Mouse (Mus musculus) mouse trophoblast stem cell (cell line): Measurements from ENCODE around the gene Tenm4.

Experiments
- in situ Hi-C, 2 experiments: fragments of 300-500 bp; cut with MseI, MboI; formaldehyde crosslinking; loops; 2 replicates in 1 of 2; 3 replicates in 1 of 2; pipeline ENCODE4 v1.15.1; 2025

Gene Tenm4

DNA sequence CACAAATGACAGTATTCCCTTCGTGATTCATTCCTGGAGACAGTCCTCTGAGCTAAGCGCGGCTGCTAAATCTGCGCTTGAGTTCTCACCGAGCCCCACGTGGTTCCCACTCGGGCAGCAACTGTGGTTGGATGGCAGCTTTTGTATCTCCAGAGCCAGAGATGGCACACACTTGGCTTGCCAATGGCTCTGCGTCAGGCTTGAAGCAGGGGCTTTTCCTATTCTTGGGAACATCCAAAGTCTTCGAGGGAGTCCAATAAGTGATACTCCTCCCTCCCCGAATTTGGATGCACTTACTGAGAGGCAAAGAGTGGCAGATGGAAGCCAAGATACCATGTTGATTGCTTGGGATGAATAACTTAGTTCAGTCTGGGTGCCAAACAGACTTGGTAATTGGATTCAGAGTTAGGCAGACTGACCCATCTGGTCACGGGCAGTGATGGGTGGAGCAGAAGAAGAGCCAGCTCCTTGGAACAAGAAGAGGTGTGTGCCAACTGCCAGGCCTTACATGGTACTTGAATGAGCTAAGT is 303.6 kb downstream of the Tenm4 start:
- in situ Hi-C loops, result no loop called here

DNA sequence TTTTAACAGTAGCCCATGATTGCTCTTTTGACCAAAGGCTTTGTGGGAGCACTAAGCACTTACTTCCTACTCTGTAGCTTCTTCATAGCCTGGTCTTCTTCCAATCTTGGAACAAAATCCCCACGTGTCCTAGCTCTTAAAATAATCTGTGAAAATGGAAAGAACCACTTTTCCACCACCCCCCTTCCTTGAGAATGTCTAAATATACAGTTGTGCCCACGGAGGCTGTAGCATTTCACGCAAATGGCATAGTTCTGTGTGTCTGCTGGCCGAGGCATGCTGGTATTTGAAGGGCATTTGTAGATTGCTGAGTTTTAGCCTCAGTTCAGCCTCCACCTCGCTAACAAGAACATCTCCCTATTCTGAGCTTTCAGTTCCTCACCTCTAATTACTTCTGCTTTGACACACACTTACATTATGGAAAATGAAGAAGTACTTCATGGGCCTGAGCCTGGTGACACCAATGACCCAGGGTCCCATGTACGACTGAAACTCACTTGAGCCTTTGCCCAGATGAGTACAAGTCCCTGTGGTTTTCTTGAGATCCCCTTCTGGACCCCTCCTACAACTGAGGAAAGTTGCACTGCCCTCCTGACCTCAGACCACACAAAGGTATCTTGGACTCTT is 306.1 kb downstream of the Tenm4 start:
- in situ Hi-C loops, result no loop called here

DNA sequence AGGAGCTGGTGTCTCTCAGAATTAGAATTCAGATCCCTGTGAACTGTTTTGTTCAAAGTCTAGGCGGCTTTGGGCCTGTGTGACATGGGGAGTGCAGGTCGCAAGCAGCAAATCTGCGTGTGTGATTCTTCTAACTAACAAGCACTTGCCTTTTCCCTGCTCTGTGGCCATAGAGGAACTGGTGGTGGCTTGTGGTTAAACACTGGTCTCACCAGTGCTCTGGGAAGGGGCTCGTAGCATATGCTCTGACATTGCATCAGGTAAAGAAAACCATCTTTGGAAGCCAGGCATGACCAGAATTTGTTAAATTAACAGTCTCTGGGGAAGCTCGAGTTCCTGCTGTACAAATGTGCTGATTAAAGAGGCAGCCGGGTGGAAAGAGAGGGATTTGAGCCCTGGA is 308.1 kb downstream of the Tenm4 start:
- in situ Hi-C loops, result no loop called here

DNA sequence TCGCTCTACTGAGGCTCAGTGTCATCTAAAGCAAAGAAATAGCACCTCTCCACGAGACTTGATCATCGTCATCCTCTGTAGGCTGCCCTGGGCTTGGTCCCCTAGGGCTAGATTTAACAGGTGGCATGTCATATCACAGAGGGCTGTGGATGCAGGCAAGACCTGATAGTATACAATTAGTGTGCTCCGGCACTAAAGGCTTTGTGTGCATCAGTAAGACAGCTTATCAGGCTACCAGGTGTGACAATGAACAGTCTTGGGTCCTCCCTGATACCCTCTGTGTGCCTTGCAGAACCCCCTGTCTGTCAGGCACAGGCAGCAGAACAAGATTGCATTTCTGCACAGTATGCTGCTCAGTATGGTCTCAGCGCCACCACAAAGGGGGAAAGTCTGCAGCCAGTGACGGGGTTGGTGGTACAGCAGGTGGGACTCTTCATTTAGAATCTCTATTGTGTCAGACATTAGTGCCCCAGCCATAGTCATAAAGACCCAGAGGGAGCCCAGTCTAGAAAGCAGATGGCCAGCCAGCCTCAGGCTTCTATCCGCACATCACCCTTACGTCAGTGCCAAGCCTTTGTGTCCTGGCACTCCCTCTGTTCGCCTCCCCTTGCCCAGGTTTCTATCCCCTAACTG is 309.4 kb downstream of the Tenm4 start:
- in situ Hi-C loops, result no loop called here

DNA sequence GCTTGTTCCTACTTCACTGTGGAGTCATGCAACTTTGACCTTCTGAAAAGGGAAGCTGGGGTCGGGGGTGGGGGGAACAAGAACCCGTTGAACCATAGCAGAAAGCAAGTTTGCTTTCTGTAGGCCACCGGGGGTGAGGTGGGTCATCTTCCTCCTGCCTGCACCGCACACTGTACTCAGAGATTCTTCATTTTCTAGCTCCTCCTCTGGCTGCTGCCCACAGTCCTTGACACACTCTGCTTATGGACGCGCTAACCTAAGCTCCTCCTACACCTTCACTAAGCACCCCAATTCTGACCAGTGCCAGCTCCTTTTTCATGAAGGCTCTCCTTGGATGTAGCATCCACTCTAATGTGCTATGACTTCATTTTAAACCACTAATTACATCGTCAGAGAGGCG is 311.9 kb downstream of the Tenm4 start:
- in situ Hi-C loops, result no loop called here

DNA sequence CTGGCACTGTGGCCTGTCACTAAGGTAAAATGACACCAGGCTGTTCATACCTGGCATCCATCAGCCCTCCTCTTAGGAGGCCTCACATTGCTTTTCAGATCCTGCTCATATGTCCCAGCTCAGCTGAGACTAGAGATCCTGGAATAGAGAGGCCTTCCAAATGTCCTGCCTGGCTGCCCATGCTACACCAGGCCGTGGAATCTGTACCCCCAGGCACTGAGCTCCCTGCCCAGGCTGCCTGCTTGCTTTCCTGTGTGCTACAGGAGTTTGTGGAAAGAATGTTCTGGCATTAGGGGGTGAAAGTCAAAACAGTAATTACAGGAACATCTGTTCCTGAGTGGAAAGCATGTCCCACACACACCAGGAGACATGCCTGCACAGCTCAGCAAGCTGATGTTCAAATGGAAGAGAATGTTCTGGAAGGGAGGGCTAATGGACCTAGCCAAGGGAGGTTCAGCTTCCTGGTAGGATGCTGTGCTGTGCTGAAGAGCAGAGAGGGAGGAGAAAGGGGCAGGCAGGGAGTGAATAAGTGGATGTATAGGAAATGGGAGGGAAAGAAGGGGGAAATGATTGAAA is 313.0 kb downstream of the Tenm4 start:
- in situ Hi-C loops, result no loop called here

DNA sequence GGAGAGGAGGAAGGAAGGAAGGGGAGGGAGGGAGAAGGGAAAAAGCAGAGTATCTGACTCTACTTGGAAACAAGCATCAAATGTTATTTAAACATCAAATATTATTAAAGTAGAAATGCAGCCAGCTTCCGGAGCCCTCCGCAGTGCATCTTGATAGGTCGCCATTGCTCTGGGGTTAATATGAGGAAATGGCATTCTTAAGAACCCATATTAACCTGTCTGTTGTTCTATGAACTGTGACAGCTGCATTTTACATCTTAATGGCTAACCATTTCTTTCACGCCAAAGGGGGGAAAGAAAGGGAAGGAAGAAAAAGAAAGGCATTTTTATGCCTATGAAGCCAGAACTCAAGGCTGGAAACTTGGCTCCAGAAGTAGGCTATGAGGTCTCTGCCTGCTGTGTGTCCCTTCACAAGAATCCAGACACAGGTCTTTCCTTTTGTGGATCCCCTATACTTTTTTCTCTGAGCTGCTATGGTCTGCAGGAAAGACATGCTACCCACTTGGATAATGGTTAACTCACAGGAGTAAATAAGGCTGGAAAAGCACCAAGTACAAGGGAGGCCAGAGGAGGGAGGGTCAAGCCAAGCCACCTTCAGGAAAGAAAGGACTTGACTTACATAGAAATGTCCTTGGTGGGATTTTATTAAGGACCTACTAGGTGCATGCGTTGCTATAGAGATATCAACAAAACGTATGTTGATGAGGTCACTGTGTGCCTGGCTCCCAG is 318.5 kb downstream of the Tenm4 start:
- in situ Hi-C loops, result no loop called here

DNA sequence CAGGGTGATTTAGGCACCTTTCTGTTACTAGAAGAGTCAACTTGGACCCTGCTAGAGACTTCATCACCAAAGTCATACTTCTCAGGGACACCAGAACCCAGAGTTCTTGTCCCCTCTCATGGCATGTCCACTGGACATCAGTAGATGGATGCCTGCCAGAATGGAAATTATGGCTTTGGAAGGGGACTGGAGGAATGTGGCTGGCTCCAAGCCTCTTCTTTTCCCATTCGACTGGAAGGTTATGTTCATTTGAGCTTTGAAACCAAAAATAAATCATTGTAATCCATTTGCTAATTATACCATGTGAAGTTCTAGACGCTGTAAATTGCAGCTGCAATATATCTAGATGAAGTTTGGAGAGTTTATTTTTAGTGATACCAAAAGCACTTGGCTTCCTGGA is 320.9 kb downstream of the Tenm4 start:
- in situ Hi-C loops, result no loop called here

DNA sequence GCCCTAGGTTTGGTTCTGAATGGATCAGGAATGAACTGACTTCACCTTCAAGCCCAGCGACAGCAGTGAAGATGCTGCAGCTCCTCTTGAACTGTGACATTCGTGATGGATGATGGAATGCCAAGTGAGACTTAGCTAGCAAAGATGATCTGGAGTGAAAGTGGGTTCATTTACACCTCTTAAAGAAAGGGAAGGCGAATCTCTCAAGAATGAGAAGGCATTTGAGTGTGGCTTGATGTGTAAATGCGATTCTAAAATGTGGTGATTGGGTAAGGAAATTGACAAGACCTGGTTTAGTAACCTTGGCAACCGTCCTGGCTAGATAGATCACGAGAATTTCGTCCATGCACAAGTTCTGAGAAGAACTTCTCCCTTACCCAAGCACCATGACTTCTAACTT is 321.6 kb downstream of the Tenm4 start:
- in situ Hi-C loops, result no loop called here

DNA sequence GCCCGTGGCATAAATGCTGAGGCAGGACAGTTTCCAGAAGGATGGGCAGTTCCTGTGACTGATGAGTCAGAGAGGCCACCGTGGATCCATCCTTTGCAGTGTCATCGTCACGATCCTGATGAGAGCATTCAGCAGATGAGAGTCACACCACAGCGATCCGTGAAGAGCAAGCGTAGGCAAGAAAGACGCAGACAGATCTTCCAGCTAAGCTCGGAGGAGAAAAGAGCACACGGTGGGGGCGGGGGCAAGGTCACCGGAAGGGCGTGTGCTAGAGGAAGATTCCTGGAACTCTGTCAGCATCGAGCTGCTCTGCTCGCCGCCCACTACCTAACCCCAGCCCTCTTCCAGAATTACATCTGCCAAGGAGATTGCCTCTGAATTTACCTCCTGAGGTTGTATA is 323.0 kb downstream of the Tenm4 start:
- in situ Hi-C loops, result no loop called here

DNA sequence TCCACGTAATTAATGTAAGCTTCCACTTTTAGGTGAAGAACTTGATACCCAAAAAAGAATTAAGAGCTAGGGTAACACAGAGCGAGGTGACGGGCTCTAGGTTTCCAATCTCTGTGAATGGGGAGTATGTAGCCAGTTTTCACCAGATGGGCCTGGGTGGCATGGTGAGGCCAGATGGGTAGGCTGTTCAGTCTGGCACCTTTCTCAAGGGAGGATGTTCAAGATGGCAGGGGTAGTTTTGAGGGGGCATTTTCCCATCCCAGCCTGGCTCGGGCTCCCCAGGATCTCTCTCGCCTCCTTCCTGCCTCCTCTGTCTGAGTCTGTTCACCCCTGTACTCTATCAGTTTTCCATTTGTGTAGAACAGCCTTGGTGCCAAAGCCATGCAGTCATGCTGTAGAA is 329.1 kb downstream of the Tenm4 start:
- in situ Hi-C loops, result no loop called here

DNA sequence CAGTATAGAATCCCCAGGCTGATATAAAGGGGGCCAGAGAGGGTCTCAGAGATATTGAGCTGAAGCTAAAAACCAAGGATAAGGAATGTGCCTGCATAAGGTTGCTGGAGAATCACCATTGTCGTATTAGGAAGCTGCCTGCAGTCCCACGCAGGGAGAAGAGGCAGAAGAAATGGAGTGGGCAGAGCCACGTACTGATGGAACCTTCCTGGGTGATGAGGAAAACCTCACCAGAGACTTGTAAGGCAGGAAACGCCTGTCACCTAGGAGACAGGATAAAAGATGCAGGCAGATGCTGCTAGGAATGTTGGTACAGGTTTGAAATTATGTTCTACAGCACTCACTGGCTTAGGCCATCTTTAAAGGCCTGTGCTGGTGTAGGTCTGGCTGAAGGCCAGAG is 329.8 kb downstream of the Tenm4 start:
- in situ Hi-C loops, result no loop called here

DNA sequence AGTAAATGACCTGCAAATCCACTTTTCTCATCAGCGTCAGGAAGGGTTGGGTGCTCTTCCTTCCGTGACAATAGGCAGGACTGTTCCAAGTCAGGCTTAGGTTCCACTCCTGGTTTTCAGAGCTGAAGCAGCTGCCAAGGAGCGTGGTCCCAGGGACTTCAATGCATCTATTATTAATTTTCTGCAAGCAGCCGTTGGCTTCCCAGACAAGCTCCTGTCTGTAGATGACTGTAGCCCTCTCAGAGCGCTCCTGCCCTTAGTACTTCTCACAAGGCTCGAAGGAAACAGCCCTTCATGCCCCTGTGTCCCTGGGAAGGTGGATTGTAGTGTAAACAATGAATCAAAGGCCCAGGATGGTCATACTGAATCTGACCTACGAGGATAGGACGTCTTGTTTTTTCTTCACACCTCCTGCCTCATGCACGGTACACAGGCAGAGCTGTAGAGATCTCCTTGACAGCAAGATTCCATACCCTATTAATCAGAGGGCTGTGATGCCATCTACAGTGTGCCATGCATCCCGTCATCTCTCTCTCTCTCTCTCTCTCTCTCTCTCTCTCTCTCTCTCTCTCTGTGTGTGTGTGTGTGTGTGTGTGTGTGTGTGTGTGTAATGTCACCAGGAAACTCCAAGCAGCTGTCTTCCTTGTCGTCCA is 331.4 kb downstream of the Tenm4 start:
- in situ Hi-C loops, result no loop called here

DNA sequence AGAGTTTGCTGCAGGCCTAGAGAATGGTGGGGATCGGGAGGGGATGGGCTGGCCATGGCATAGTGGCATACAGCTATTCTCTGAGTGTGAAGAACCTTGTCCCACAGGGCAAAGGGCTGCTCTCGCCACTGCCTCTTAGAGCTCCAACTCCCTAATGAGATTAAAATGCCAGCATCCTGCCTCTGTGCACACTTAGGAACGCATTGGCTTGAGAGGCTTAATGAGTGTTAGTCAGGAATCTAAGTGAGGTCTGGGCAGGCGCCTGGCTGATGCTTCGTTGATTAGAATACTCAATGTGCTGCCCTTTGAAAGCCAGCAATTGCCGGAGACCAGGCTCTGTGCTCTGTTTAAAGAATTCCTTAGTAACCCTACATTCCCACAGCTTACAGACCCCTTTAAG is 334.5 kb downstream of the Tenm4 start:
- in situ Hi-C loops, result no loop called here

DNA sequence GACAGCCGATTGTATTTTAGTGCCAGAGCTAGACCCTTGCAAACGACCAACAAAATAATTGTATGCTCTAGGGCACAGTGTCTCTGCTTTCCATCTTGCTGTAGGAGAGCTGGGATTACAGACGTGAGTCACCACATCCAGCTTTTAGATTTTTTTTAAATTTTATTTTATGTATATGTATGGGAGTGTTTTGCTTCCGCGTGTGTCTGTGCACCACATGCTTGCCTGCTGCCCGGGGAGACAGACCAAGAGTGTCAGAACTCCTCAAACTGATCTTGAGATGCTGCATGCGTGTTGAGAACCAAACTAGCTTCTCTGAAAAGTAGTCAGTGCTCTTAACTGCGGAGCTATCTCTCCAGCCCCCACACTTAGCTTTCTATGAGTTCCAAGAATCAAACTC is 336.0 kb downstream of the Tenm4 start:
- in situ Hi-C loops, result no loop called here

DNA sequence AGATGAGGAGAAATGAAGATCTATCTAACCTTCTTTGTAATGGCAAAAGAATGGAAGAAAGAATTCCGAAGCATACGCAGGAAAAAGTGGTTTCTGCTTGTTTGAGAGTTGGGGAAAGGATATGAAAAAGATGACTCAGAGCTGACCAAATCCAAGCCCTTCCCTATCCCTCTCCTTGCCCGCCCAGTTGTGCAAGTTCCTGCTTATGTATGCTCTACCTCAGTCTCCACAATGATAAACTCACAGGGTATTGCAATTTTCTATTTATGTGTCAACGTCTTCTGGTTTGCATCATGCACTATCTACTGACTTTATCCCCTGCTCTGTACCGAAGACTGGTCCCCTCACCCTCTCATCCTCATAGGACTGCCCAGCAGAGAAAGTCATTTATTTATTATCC is 339.4 kb downstream of the Tenm4 start:
- in situ Hi-C loops, result loop anchor here in 1 of 2 experiments (10.0 kb wide), 1 partner anchor 404 kb away; no protein-coding TSS in a partner anchor

DNA sequence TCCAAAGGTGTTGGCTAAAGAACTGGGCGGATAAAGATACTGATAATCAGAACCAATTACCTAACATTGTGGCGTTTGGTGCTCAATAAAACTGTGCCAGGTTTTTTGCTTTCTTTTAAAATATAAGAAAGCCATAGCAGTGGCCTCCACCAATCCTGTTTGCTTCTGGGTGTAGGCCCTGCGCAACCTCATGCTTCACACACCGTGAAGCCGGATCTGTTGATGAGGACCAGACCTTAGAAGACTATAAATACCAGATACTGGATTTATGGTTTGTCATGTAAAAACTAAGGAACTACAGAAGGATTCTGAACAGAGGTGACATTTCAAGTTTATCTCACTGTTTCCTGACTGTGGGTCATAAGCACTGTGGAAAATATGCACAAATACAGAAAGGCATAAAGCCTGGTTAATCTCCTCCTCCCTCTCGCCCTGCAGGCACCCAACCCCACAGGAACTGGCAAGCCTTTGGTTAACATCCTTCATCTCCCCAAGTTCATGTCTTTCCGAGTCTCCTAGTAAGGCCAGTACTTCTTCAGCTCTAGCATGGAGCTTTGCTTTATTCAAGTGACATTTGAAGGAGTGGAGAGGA is 340.1 kb downstream of the Tenm4 start:
- in situ Hi-C loops, result loop anchor here in 1 of 2 experiments (10.0 kb wide), 1 partner anchor 404 kb away; no protein-coding TSS in a partner anchor

DNA sequence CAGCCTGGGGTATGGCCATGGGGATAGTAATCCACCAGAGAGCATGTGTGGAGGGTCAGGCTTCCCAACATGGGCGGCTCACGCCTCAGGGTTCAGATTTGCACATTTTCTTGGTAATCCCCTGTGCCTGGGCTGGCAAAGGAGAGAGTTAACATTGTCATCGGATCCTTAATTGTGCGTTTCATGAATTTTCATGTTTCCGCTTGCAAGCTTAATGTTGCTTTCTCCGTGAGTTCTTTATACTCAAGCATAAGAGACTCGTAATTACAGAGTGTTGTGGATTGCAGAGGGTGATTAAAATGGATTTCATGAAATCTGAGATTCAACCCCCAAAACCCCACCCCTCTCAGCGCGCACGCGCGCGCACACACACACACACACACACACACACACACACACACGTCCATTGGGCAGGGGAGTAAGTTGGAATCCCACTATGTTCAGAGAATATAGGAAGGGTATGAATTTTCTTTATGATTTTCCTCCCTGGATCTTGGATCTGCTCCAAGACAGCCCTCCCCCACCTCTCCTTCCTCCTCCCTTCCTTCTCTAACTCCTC is 341.0 kb downstream of the Tenm4 start:
- in situ Hi-C loops, result loop anchor here in 1 of 2 experiments (10.0 kb wide), 1 partner anchor 403 kb away; no protein-coding TSS in a partner anchor

DNA sequence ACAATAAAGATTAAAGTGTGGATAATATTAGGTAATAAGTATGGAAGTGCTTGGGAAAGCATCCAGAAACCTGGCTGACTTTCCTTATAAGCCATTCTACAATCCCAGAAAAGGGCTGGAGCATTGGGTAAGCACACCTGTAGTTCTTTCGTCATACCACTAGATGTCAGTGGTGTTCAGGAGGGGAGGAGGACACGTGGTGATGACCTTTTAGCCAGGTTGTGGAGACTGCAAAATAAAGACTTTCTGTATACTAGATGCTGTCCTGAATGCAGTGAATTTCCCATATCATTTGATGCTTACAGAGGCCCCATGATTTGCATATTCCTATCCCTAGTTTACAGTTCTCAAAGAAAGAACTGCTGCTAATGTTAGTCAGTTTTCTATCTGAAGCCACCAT is 348.2 kb downstream of the Tenm4 start:
- in situ Hi-C loops, result loop anchor here in 1 of 2 experiments (10.0 kb wide), 1 partner anchor 396 kb away; no protein-coding TSS in a partner anchor

DNA sequence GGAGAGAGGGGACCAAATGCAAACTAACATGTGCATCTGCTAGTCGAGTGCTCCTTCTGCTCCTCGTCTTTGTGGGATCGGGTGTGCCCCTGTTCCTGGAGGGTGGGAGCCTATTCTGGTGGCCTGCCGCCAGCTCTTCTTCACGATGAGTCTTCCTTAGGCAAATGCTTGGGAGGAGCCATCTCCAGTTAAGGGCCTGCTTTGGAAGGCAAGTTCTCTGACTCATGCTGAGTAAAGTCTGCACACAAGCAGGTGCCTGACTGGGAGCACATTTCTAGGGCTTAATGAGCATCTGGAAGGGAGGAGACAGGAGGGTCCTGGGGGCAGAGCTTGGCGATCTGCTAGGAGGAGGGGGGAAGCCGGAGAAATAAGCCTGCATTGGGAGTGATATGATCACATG is 350.9 kb downstream of the Tenm4 start:
- in situ Hi-C loops, result loop anchor here in 1 of 2 experiments (10.0 kb wide), 1 partner anchor 393 kb away; no protein-coding TSS in a partner anchor

DNA sequence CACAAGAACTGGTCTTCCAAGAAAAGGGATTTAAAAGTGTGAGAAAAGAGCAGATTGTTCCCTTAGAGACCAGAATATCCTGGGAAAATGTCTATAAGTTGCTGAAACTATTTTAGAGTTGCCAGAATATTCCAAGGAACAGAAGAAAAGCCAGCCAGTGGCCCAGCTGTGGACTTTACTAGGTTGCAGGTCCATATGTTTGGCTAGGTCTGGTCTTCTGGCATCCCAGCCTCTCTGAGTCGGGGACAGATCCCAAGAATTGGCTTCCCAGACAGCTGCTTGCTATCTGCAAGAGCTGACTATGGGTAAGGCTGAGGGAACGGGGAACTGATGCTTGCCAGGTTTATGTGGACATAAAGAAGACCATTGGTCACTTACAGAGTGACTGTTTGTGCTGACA is 352.6 kb downstream of the Tenm4 start:
- in situ Hi-C loops, result loop anchor here in 1 of 2 experiments (10.0 kb wide), 1 partner anchor 391 kb away; no protein-coding TSS in a partner anchor
